Mouse (Mus musculus) limb, embryonic 14.5 days (tissue): Measurements from ENCODE around the gene Cdca4. TPM values are rescaled to one million over a fixed set of nuclear protein-coding genes. Genes with fewer than 3 reads are reported as not detected.

Experiments
- ATAC-seq: fragments of 200-750 bp; cut with Nextera tagmentation; 2 replicates; pipeline ENCODE4 v1.8.0; 2017; ENCODE audit warnings: low read depth, moderate number of reproducible peaks, moderate TSS enrichment; ENCODE audit not compliant: low FRiP score
- DNase-seq: peaks from one replicate; pipeline ENCODE4 v3.0.0-alpha.2; 2015; ENCODE audit warnings: low spot score
- H3K27ac ChIP-seq: fragments of 300-500 bp; sonication (generic); replicated peaks from 2 replicates; pipeline ENCODE4 v1.5.1; 2014; ENCODE audit warnings: low read depth, mild to moderate bottlenecking, low read length, moderate library complexity, mixed read lengths
- H3K27me3 ChIP-seq: fragments of 300-500 bp; sonication (generic); 2 replicates; pipeline ENCODE4 v1.6.1; 2014; ENCODE audit warnings: low read length, mixed read lengths; ENCODE audit not compliant: control insufficient read depth, insufficient read depth
- H3K36me3 ChIP-seq: fragments of 300-500 bp; sonication (generic); 2 replicates; pipeline ENCODE4 v1.6.1; 2014; ENCODE audit warnings: mild to moderate bottlenecking, low read length, moderate library complexity, mixed read lengths; ENCODE audit not compliant: control insufficient read depth, insufficient read depth
- H3K4me1 ChIP-seq: fragments of 300-500 bp; sonication (generic); 2 replicates; pipeline ENCODE4 v1.6.1; 2014; ENCODE audit warnings: antibody characterized with exemption, low read length, mixed read lengths; ENCODE audit not compliant: control insufficient read depth, insufficient read depth
- H3K4me2 ChIP-seq: fragments of 300-500 bp; sonication (generic); replicated peaks from 2 replicates; pipeline ENCODE4 v1.6.1; 2014; ENCODE audit warnings: low read depth, mild to moderate bottlenecking, low read length, moderate library complexity; ENCODE audit not compliant: severe bottlenecking
- H3K4me3 ChIP-seq: fragments of 300-500 bp; sonication (generic); replicated peaks from 2 replicates; pipeline ENCODE4 v1.5.1; 2014; ENCODE audit warnings: low read length
- H3K9ac ChIP-seq: fragments of 300-500 bp; sonication (generic); 2 replicates; pipeline ENCODE4 v1.6.1; 2014; ENCODE audit warnings: mild to moderate bottlenecking, low read depth, low read length, moderate library complexity; ENCODE audit not compliant: severe bottlenecking
- H3K9me3 ChIP-seq: fragments of 300-500 bp; sonication (generic); 2 replicates; pipeline ENCODE4 v1.6.1; 2016; ENCODE audit warnings: low read length; ENCODE audit not compliant: control insufficient read depth
- POLR2A ChIP-seq: fragments of 200-500 bp; IDR thresholded peaks from 2 replicates; pipeline ENCODE4 v1.8.0; 2012; ENCODE audit warnings: inconsistent platforms, mild to moderate bottlenecking, moderate library complexity, borderline replicate concordance; ENCODE audit not compliant: insufficient read depth, insufficient read length; ENCODE audit errors: extremely low read depth
- WGBS: fragments of 180-500 bp; shearing (Covaris S2); extraction: QIAGEN DNeasy Blood & Tissue Kit; methylation state at CpG from one replicate; pipeline ENCODE4 v1.1.7; 2014; 5-methylcytosine and 5-hydroxymethylcytosine counted together
- polyA plus RNA-seq, 2 experiments: library from polyadenylated mRNA; depleted of rRNA in 1 of 2; stranded (reverse) in 1 of 2; unstranded in 1 of 2; fragments of >200 nt; fragmentation: Nextera tagmentation in 1 of 2; extraction: Ambion mirVana in 1 of 2; gene quantifications; 2 replicates each; pipeline versions ENCODE4 v1.2.1 to v1.2.3; 2012 to 2014

Gene Cdca4
- polyA plus RNA-seq, 2 experiments, result 81.0 to 113 TPM

GRCm38 (mm10) chr12:112875225-112876013 lies 46.2 kb upstream of the Cdca4 start:
- Histone ChIP-seq H3K36me3 (no peaks in the 10 kb centered on the region), H3K4me1 (peaks cover 15% of the 10 kb centered on the region), H3K4me2 (no peak overlapping the region), H3K27ac (no peak overlapping the region), H3K4me3 (no peak overlapping the region), H3K9ac (no peak overlapping the region), H3K9me3 (no peaks in the 10 kb centered on the region), H3K27me3 (peaks cover 51% of the 10 kb centered on the region)
- no peak for TF ChIP-seq POLR2A
- ATAC-seq (peak; percentile 64; the same call in 1 of the 2 replicates), DNase-seq (peak; percentile 83)
- WGBS, result 19% methylated on average over 16 of the region's 16 CpGs

GRCm38 (mm10) chr12:112874199-112874598 lies 45.0 kb upstream of the Cdca4 start:
- no peaks in the 10 kb centered on the region for H3K36me3 ChIP-seq
- H3K4me2 ChIP-seq, result peak overlapping the region; percentile 45
- no peak for TF ChIP-seq POLR2A
- no peak for ATAC-seq
- H3K4me3 ChIP-seq, result peak overlapping the region; percentile 23
- H3K9ac ChIP-seq, result no peak overlapping the region
- peaks cover 20% of the 10 kb centered on the region for H3K4me1 ChIP-seq
- WGBS, result 17% methylated on average over 22 of the region's 22 CpGs
- no peaks in the 10 kb centered on the region for H3K9me3 ChIP-seq
- no peak for DNase-seq
- no peak overlapping the region for H3K27ac ChIP-seq
- peaks cover 51% of the 10 kb centered on the region for H3K27me3 ChIP-seq

GRCm38 (mm10) chr12:112873452-112874190 lies 44.4 kb upstream of the Cdca4 start:
- no peaks in the 10 kb centered on the region for H3K9me3 ChIP-seq
- H3K9ac ChIP-seq, result no peak overlapping the region
- H3K27ac ChIP-seq, result no peak overlapping the region
- no peak for TF ChIP-seq POLR2A
- DNase-seq (peak; percentile 77), ATAC-seq (peak; percentile 14; the same call in 1 of the 2 replicates)
- no peaks in the 10 kb centered on the region for H3K36me3 ChIP-seq
- peaks cover 48% of the 10 kb centered on the region for H3K27me3 ChIP-seq
- peak overlapping the region; percentile 23 for H3K4me3 ChIP-seq
- peak overlapping the region; percentile 45 for H3K4me2 ChIP-seq
- 20% methylated on average over 18 of the region's 18 CpGs for WGBS
- peaks cover 20% of the 10 kb centered on the region for H3K4me1 ChIP-seq

DNA sequence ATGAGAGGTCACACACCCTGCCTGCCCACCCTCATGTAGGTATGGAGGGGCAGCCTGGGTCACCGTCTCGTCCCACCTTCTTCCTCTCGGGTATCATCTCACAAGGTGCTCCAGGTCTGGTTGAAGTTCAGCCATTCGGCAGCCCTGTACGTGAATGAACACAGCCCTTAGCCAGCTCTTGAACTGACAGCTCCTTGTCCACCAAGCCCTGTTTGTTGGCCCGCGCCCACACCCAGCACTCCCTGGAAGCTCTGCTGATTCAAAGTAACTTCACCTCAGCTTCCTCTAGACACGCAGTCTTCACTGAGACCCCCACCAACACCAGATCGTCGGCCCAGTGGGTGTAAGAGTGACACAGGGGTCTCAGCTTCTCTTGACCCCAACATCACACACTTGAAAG lies 43.8 kb upstream of the Cdca4 start:
- no peak overlapping the region for H3K9ac ChIP-seq
- DNase-seq (no peak), ATAC-seq (no peak)
- no peaks in the 10 kb centered on the region for H3K9me3 ChIP-seq
- no peak overlapping the region for H3K27ac ChIP-seq
- TF ChIP-seq POLR2A, result no peak
- WGBS, result 86% methylated on average over 10 of the region's 10 CpGs
- peaks cover 19% of the 10 kb centered on the region for H3K4me1 ChIP-seq
- no peak overlapping the region for H3K4me2 ChIP-seq
- H3K4me3 ChIP-seq, result no peak overlapping the region
- peaks cover 42% of the 10 kb centered on the region for H3K27me3 ChIP-seq
- no peaks in the 10 kb centered on the region for H3K36me3 ChIP-seq

DNA sequence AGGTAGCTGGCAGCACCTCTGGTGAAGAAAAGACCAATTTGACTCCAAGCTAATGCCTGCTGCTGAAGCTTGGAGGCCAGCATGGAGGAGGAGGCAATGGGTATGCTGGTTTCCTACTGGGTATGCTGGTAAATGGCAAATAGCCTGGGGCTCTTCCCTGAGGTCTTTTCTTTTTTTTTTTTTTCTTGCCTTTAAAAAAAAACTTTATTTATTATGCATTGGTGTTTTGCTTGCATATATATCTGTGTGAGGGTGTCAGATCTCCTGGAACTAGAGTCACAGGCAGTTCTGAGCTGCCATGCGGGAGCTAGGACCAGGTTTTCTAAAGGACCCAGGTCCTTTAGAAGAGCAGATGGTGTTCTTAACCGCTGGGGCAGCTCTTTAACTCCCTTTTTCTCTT lies 42.0 kb upstream of the Cdca4 start:
- 74% methylated on average over 2 of the region's 2 CpGs for WGBS

More for the DNA sequence above, 42.0 kb upstream of the Cdca4 start:
- H3K36me3 ChIP-seq, result no peaks in the 10 kb centered on the region
- ATAC-seq (no peak), DNase-seq (no peak)
- no peak overlapping the region for H3K27ac ChIP-seq
- H3K27me3 ChIP-seq, result peaks cover 25% of the 10 kb centered on the region
- no peak for TF ChIP-seq POLR2A
- H3K9me3 ChIP-seq, result no peaks in the 10 kb centered on the region
- H3K9ac ChIP-seq, result no peak overlapping the region
- no peak overlapping the region for H3K4me2 ChIP-seq
- peaks cover 4% of the 10 kb centered on the region; the same call in 1 of the 2 replicates for H3K4me1 ChIP-seq
- no peak overlapping the region for H3K4me3 ChIP-seq
